Mouse (Mus musculus) yolk sac, embryonic 10.5 days (tissue): ENCODE measurements around the gene Pou3f1.

Experiments
- DNase-seq: peaks from one replicate; pipeline ENCODE4 v3.0.0-alpha.2; 2017; ENCODE audit warnings: low spot score

Gene Pou3f1

GRCm38 (mm10) chr4:124657781-124658180 lies 1.2 kb downstream of the Pou3f1 start:
- no peak for DNase-seq

- DNase-seq, result no peak
These were observed 1.8 kb downstream of the Pou3f1 start for GRCm38 (mm10) chr4:124658412-124658851.

- no peak for DNase-seq
These were observed 2.9 kb downstream of the Pou3f1 start for GRCm38 (mm10) chr4:124659251-124660217.

- no peak for DNase-seq
These were observed 4.0 kb downstream of the Pou3f1 start for GRCm38 (mm10) chr4:124660603-124661002.

- no peak for DNase-seq
These were observed 6.4 kb downstream of the Pou3f1 start for GRCm38 (mm10) chr4:124663034-124663433.

- DNase-seq, result no peak
These were observed 7.6 kb downstream of the Pou3f1 start for GRCm38 (mm10) chr4:124664185-124664584.

GRCm38 (mm10) chr4:124664604-124665003 lies 8.0 kb downstream of the Pou3f1 start:
- DNase-seq, result no peak

- DNase-seq, result no peak
These were observed 10.9 kb downstream of the Pou3f1 start for GRCm38 (mm10) chr4:124667476-124668033.

GRCm38 (mm10) chr4:124668078-124668477 lies 11.5 kb downstream of the Pou3f1 start:
- DNase-seq, result no peak

- peak; percentile 29 for DNase-seq
These were observed 13.6 kb downstream of the Pou3f1 start for GRCm38 (mm10) chr4:124670232-124670631.

GRCm38 (mm10) chr4:124671583-124671982 lies 15.0 kb downstream of the Pou3f1 start:
- no peak for DNase-seq

GRCm38 (mm10) chr4:124672347-124673320 lies 16.0 kb downstream of the Pou3f1 start:
- no peak for DNase-seq

GRCm38 (mm10) chr4:124674334-124675032 lies 17.9 kb downstream of the Pou3f1 start:
- no peak for DNase-seq

- DNase-seq, result no peak
These were observed 18.4 kb downstream of the Pou3f1 start for GRCm38 (mm10) chr4:124675037-124675436.

- DNase-seq, result no peak
These were observed 19.4 kb downstream of the Pou3f1 start for GRCm38 (mm10) chr4:124675958-124676357.

- DNase-seq, result no peak
These were observed 25.7 kb downstream of the Pou3f1 start for GRCm38 (mm10) chr4:124682270-124682669.

- no peak for DNase-seq
These were observed 26.9 kb downstream of the Pou3f1 start for GRCm38 (mm10) chr4:124683474-124683873.

- no peak for DNase-seq
These were observed 28.4 kb downstream of the Pou3f1 start for GRCm38 (mm10) chr4:124685004-124685403.

- DNase-seq, result no peak
These were observed 28.8 kb downstream of the Pou3f1 start for GRCm38 (mm10) chr4:124685453-124685852.

GRCm38 (mm10) chr4:124685897-124686402 lies 29.3 kb downstream of the Pou3f1 start:
- no peak for DNase-seq

GRCm38 (mm10) chr4:124691455-124691854 lies 34.8 kb downstream of the Pou3f1 start:
- no peak for DNase-seq
